Mouse (Mus musculus) small intestine, adult 2 months (tissue): ENCODE measurements around the gene Gsta4. TPM values are rescaled to one million over a fixed set of nuclear protein-coding genes. Genes with fewer than 3 reads are reported as not detected.
"Not testable (repeated sequence)": the region's sequence is repeated elsewhere in the genome, so short reads cannot be mapped to it uniquely, and the experiment has no call there.

Experiments
- H3K27ac ChIP-seq: fragments of 200-500 bp; 2 replicates; pipeline ENCODE4 v1.5.1; 2012; ENCODE audit warnings: low read depth, low read length, control low read depth, inconsistent platforms; ENCODE audit not compliant: insufficient read depth
- H3K27me3 ChIP-seq: fragments of 200-500 bp; 2 replicates; pipeline ENCODE4 v1.6.1; 2012; ENCODE audit warnings: mild to moderate bottlenecking, moderate library complexity, low read length, inconsistent platforms; ENCODE audit not compliant: control insufficient read depth, insufficient read depth
- H3K36me3 ChIP-seq: fragments of 200-500 bp; 2 replicates; pipeline ENCODE4 v1.6.1; 2012; ENCODE audit warnings: mild to moderate bottlenecking, low read length, control low read depth, inconsistent platforms; ENCODE audit not compliant: control insufficient read depth, insufficient read depth
- H3K4me1 ChIP-seq: fragments of 200-500 bp; 2 replicates; pipeline ENCODE4 v1.6.1; 2012; ENCODE audit warnings: low read length, inconsistent platforms, mixed read lengths; ENCODE audit not compliant: control insufficient read depth, insufficient read depth, insufficient read length
- H3K4me3 ChIP-seq: fragments of 200-500 bp; 2 replicates; pipeline ENCODE4 v1.5.1; 2012; ENCODE audit warnings: low read depth, mild to moderate bottlenecking, control low read depth, inconsistent platforms, low read length, moderate library complexity
- CTCF ChIP-seq: fragments of 200-500 bp; IDR thresholded peaks from 2 replicates; pipeline ENCODE4 v1.5.1; 2012; ENCODE audit warnings: low read depth, mild to moderate bottlenecking, control low read depth, inconsistent platforms, low read length, moderate library complexity, mixed read lengths; ENCODE audit not compliant: insufficient replicate concordance, insufficient read length; ENCODE audit errors: extremely low read depth
- POLR2A ChIP-seq: fragments of 200-500 bp; IDR thresholded peaks from 2 replicates; pipeline ENCODE4 v1.6.1; 2012; ENCODE audit warnings: low read depth, mild to moderate bottlenecking, control low read depth, inconsistent platforms, low read length, moderate library complexity
- WGBS: fragments of 180-500 bp; shearing (Covaris S2); methylation state at CpG from one replicate; pipeline ENCODE4 v1.1.7; 2018; 5-methylcytosine and 5-hydroxymethylcytosine counted together
- polyA plus RNA-seq: library from polyadenylated mRNA; depleted of rRNA; stranded (reverse); fragments of >200 nt; gene quantifications from 2 replicates; pipeline ENCODE4 v1.2.3, GENCODE M21; 2012; rRNA removed

Gene Gsta4
- 6.3 and 66.9 TPM in 2 replicates for polyA plus RNA-seq

DNA sequence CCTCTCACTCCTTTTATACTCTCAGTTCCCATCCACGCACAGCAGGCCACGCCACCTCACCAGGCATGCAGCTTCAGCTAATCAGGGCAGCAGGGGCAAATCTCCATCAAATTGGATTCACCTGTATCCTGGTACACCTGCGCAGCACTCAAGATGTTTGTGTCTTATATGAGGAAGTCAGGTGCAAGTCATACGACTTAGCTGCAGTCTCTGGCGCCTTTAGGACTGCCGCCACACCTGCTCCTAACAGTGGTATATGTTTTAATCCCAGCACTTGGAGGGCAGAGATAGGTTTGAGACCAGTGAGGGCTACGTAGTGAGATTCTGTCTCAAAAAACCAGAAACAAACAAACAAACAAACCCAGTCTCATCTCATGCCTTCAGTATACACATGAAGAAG is at the start of gene Gsta4:
TSS of gene Gsta4 (plus strand) at position 301 of the 400 bp plus-strand sequence.
- 99% methylated on average over 5 of the region's 7 CpGs for WGBS
- H3K4me3 ChIP-seq, H3K36me3 ChIP-seq, H3K4me1 ChIP-seq, H3K27ac ChIP-seq, H3K27me3 ChIP-seq: not testable (repeated sequence)

DNA sequence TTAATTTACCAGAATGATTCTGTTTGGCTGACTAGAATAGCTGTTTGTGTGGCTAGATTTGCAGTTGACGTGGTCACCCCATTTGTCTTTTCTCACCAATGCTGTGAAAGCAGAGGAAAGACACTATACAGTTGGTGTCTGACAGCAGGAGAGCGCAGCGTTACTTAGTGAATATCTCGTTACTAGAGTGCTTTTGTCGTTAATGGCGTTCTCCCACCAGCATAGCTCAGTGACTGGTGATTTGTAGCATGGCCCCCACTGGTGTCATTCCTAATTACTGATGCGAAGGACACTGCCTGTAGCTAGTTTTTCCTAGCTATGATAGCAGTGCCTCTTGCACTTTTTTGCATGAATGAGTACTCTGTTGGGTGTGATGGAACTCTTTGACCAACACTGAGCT is 46.9 kb upstream of the Gsta4 start:
- Histone ChIP-seq H3K27ac (no peak overlapping the region), H3K4me3 (no peak overlapping the region), H3K27me3 (no peaks in the 10 kb centered on the region), H3K36me3 (peaks cover 38% of the 10 kb centered on the region), H3K4me1 (peaks cover 7% of the 10 kb centered on the region; the same call in 1 of the 2 replicates)
- 94% methylated on average over 7 of the region's 7 CpGs for WGBS
- TF ChIP-seq POLR2A (no peak), CTCF (no peak)

DNA sequence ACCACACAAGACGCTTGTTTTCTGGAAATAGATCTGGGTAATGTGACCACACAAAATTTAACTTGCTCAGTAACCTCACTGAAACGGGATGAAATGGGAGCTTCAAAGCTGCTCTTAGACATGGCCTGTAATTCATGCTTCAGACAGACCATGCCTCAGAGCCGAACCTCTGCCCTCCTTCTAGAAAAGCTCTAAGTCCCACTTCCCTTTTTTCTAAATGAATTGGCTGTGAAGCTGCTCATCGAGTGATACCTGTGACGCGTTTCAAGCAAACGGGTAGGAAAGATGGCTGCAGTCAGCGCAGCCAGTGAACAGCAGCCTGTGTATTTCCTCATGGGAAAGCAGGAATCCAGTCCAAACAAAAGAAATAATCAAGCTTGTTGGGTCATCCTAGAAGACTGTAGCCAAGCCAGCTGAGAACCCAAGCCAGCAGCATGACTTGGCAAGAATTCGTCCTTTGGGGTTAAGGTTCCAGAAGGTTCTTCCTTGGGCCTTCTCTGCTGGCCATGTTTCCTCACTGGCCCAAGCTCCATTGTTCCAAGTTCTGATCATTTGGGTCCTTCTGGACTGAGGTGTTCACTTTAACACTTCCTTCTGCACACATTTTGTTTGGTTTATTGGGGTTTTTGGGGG is 44.4 kb upstream of the Gsta4 start:
- Histone ChIP-seq H3K4me3 (no peak overlapping the region), H3K36me3 (peaks cover 45% of the 10 kb centered on the region), H3K4me1 (peaks cover 5% of the 10 kb centered on the region; the same call in 1 of the 2 replicates), H3K27me3 (no peaks in the 10 kb centered on the region), H3K27ac (no peak overlapping the region)
- WGBS, result 87% methylated on average over 9 of the region's 9 CpGs
- TF ChIP-seq POLR2A (no peak), CTCF (no peak)

DNA sequence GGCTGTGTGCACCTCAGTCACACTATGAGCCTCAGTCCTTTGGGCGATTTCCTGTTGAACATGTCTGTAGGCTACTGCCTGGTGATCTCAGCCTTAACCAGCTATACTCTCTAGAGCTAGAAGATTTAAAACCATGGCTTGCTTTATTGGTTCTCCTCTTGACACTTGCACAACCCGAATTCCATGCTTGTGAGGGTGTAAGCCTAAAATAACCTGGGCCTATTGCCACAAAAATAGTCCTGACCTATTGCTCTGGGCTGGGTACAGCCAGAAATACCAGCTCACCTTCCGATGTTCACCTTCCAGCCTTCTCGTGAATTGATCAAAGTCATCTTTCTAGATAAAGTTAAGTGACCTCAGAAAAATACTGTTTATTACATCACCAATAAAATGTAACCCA is 43.1 kb upstream of the Gsta4 start:
- 63% methylated on average over 4 of the region's 4 CpGs for WGBS
- Histone ChIP-seq H3K27ac (no peak overlapping the region), H3K36me3 (peaks cover 50% of the 10 kb centered on the region), H3K4me3 (no peak overlapping the region), H3K27me3 (no peaks in the 10 kb centered on the region), H3K4me1 (peaks cover 4% of the 10 kb centered on the region; the same call in 1 of the 2 replicates)
- TF ChIP-seq CTCF (no peak), POLR2A (no peak)

DNA sequence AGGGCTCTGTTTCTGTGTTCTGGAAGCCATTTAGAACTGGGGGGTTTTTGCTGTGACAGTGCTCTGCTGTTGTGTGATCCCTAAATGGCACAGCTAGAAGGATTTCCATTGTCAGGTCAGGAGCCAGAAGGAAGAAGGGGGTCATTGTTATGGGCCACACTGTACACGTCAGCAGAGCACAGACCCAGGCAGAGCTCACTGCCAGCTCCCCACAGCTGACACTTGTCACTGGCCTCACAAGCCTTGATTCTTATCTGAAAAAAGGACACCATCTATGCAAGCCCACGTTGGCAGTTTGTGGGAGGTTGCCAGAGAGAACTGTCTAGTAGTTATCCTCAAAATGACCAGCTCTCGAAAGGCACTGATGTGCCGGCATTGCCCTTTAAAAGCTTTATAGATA is 36.5 kb upstream of the Gsta4 start:
- peaks cover 6% of the 10 kb centered on the region; the same call in 1 of the 2 replicates for H3K4me1 ChIP-seq
- no peaks in the 10 kb centered on the region for H3K27me3 ChIP-seq
- TF ChIP-seq CTCF, result no peak
- no peak for TF ChIP-seq POLR2A
- 86% methylated on average over 4 of the region's 4 CpGs for WGBS
- no peak overlapping the region for H3K27ac ChIP-seq
- peaks cover 32% of the 10 kb centered on the region for H3K36me3 ChIP-seq
- H3K4me3 ChIP-seq, result no peak overlapping the region

DNA sequence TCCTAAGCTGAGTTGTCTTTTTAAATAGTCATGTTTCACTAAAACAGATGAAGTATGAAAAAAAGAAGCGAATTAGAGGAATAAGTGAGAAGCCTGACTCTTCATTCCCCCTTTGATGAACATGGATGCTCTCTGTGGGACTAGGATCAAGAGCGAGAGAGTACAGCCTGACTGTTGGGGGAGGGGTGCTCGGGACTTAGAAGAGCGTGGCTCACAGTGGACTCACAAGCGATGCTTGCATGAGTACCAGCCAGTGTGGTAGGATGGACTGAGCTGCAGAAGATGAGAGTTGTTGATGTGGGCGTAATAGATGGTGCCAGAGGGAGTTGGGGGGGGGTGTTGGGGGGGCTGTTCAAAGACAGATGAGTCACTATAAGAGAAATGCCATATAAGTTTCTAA is 35.9 kb upstream of the Gsta4 start:
- no peak overlapping the region for H3K27ac ChIP-seq
- TF ChIP-seq POLR2A (no peak), CTCF (no peak)
- peaks cover 28% of the 10 kb centered on the region for H3K36me3 ChIP-seq
- H3K4me3 ChIP-seq, result no peak overlapping the region
- H3K4me1 ChIP-seq, result peaks cover 6% of the 10 kb centered on the region; the same call in 1 of the 2 replicates
- 93% methylated on average over 6 of the region's 6 CpGs for WGBS
- no peaks in the 10 kb centered on the region for H3K27me3 ChIP-seq

DNA sequence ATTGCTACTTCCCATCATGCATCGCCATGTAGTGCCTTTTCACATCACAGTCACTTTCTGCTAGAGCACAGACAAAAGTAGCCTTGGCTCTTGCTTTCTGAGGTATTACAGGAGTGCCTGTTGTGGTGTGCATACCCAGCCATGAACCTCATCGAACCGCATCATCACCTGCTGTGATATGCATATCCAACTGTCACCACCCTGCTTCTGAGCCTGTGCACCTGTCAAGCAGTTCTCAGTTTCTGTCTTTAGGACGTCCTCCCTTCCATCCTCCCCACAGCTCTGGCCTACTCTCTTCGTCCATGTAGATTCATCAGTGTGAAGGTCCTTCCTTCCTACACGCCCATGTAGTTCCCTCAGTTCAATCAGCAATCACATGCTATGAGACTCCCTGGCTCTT is 34.4 kb upstream of the Gsta4 start:
- 92% methylated on average over 6 of the region's 6 CpGs for WGBS
- TF ChIP-seq POLR2A, result no peak
- TF ChIP-seq CTCF, result no peak
- H3K4me3 ChIP-seq, result no peak overlapping the region

DNA sequence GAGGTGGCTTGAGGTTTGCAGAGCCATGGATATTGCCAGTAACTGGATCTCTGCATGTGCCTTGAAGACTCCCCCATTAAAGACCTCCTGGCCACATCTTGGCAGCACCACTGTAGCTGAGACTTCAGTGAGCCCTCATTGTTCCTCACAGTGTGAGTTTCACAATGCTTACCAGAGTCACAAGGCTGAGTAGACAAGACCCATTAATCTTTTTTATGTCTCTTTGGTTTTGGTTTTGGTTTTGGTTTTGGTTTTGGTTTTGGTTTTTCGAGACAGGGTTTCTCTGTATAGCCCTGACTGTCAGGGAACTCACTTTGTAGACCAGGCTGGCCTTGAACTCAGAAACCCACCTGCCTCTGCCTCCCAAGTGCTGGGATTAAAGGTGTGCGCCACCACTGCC is 32.8 kb upstream of the Gsta4 start:
- H3K36me3 ChIP-seq, result peaks cover 17% of the 10 kb centered on the region
- WGBS, result 57% methylated on average over 2 of the region's 2 CpGs
- H3K27me3 ChIP-seq, H3K4me1 ChIP-seq, H3K27ac ChIP-seq, H3K4me3 ChIP-seq: not testable (repeated sequence)

More for the DNA sequence above, 34.4 kb upstream of the Gsta4 start:
- Histone ChIP-seq H3K36me3 (peaks cover 18% of the 10 kb centered on the region), H3K4me1 (peaks cover 6% of the 10 kb centered on the region; the same call in 1 of the 2 replicates), H3K27me3 (no peaks in the 10 kb centered on the region), H3K27ac (no peak overlapping the region)
